Mouse (Mus musculus) CH12.LX (cell line): ENCODE measurements around the gene Cep112. TPM values are rescaled to one million over a fixed set of nuclear protein-coding genes. Genes with fewer than 3 reads are reported as not detected.

ENCODE experiments used
- DNase-seq: peaks from one replicate; pipeline ENCODE4 v3.0.0-alpha.2; 2013; ENCODE audit errors: extremely low read depth
- H3K27ac ChIP-seq: 2 replicates; pipeline ENCODE4 v1.5.1; 2012; ENCODE audit warnings: low read depth, mild to moderate bottlenecking, control low read depth, moderate library complexity; ENCODE audit not compliant: insufficient read depth
- H3K27me3 ChIP-seq: replicated peaks from 2 replicates; pipeline ENCODE3; 2012; ENCODE audit warnings: inconsistent platforms
- H3K36me3 ChIP-seq, 2 experiments: replicated peaks in 1 of 2; 2 replicates each; pipeline versions ENCODE3 to v1.6.1; 2012; ENCODE audit warnings: inconsistent platforms in 1 of 2, low read length in 1 of 2, mild to moderate bottlenecking in 1 of 2, mixed read lengths in 1 of 2, moderate library complexity in 1 of 2; ENCODE audit not compliant: control insufficient read depth in 1 of 2, insufficient read depth in 1 of 2
- H3K4me1 ChIP-seq, 2 experiments: 2 replicates each; pipeline ENCODE4 v1.6.1; 2012; ENCODE audit warnings: inconsistent platforms in 1 of 2, moderate library complexity in 1 of 2; ENCODE audit not compliant: insufficient read depth in 2 of 2, control insufficient read depth in 1 of 2
- H3K4me2 ChIP-seq: 2 replicates; pipeline ENCODE4 v1.6.1; 2012; ENCODE audit warnings: low read depth, mild to moderate bottlenecking, control low read depth; ENCODE audit not compliant: poor library complexity, insufficient read depth, severe bottlenecking
- H3K4me3 ChIP-seq, 3 experiments: fragments of 150-350 bp in 1 of 3; sonication (generic) in 1 of 3; replicated peaks in 1 of 3; 2 replicates each; pipeline versions ENCODE3 to v1.5.1; 2011 to 2012; ENCODE audit warnings: low read depth in 2 of 3, low read length in 2 of 3, mild to moderate bottlenecking in 2 of 3, moderate library complexity in 2 of 3, control low read depth in 1 of 3, improper control_type of control experiment in 1 of 3, inconsistent platforms in 1 of 3, mixed read lengths in 1 of 3; ENCODE audit not compliant: poor library complexity in 1 of 3
- H3K79me2 ChIP-seq: replicated peaks from 2 replicates; pipeline ENCODE4 v1.6.1; 2012; ENCODE audit warnings: mild to moderate bottlenecking, moderate library complexity; ENCODE audit not compliant: control insufficient read depth, poor library complexity, insufficient read depth, severe bottlenecking; ENCODE audit errors: extremely low read depth
- H3K9ac ChIP-seq: 2 replicates; pipeline ENCODE4 v1.6.1; 2012; ENCODE audit warnings: low read depth, mild to moderate bottlenecking, control low read depth, moderate library complexity; ENCODE audit not compliant: insufficient read depth
- H3K9me3 ChIP-seq: replicated peaks from 2 replicates; pipeline ENCODE3; 2012; ENCODE audit warnings: low read length, inconsistent platforms, mixed read lengths
- BHLHE40 ChIP-seq: IDR thresholded peaks from 2 replicates; pipeline ENCODE4 v1.6.1; 2011; ENCODE audit warnings: mild to moderate bottlenecking, low read depth, low read length, improper control_type of control experiment
- CHD2 ChIP-seq: IDR thresholded peaks from 2 replicates; pipeline ENCODE4 v1.6.1; 2011; ENCODE audit warnings: low read length, improper control_type of control experiment
- E2F4 ChIP-seq: IDR thresholded peaks from 2 replicates; pipeline ENCODE4 v1.6.1; 2011; ENCODE audit warnings: low read depth, low read length, improper control_type of control experiment; ENCODE audit not compliant: insufficient replicate concordance
- EP300 ChIP-seq: IDR thresholded peaks from 2 replicates; pipeline ENCODE4 v1.6.1; 2011; ENCODE audit warnings: low read length, improper control_type of control experiment
- ETS1 ChIP-seq: conservative IDR thresholded peaks from 2 replicates; pipeline ENCODE4 v1.6.1; 2012; ENCODE audit warnings: low read depth, mild to moderate bottlenecking, inconsistent platforms, low read length, improper control_type of control experiment, moderate library complexity
- GABPA ChIP-seq: IDR thresholded peaks from 2 replicates; pipeline ENCODE4 v1.6.1; 2012; ENCODE audit warnings: low read depth, low read length, improper control_type of control experiment, inconsistent platforms; ENCODE audit not compliant: insufficient replicate concordance
- IRF4 ChIP-seq: IDR thresholded peaks from 2 replicates; pipeline ENCODE4 v1.6.1; 2014; ENCODE audit warnings: low read depth, mild to moderate bottlenecking, inconsistent platforms, low read length, improper control_type of control experiment
- JUN ChIP-seq: IDR thresholded peaks from 2 replicates; pipeline ENCODE4 v1.6.1; 2011; ENCODE audit warnings: low read depth, mild to moderate bottlenecking, low read length, improper control_type of control experiment, moderate library complexity; ENCODE audit not compliant: insufficient read depth
- KAT2A ChIP-seq: IDR thresholded peaks from 2 replicates; pipeline ENCODE4 v1.6.1; 2012; ENCODE audit warnings: low read length, improper control_type of control experiment, inconsistent platforms; ENCODE audit not compliant: insufficient replicate concordance
- MAFK ChIP-seq: IDR thresholded peaks from 2 replicates; pipeline ENCODE4 v1.6.1; 2011; ENCODE audit warnings: low read length, improper control_type of control experiment; ENCODE audit not compliant: insufficient replicate concordance
- MAX ChIP-seq: IDR thresholded peaks from 2 replicates; pipeline ENCODE4 v1.6.1; 2011; ENCODE audit warnings: low read length, improper control_type of control experiment
- MAZ ChIP-seq: IDR thresholded peaks from 2 replicates; pipeline ENCODE4 v1.6.1; 2012; ENCODE audit warnings: low read depth, mild to moderate bottlenecking, inconsistent platforms, low read length, improper control_type of control experiment, moderate library complexity
- MEF2A ChIP-seq: IDR thresholded peaks from 2 replicates; pipeline ENCODE4 v1.6.1; 2014; ENCODE audit warnings: low read depth, mild to moderate bottlenecking, inconsistent platforms, low read length, improper control_type of control experiment, borderline replicate concordance
- MXI1 ChIP-seq: IDR thresholded peaks from 2 replicates; pipeline ENCODE4 v1.6.1; 2011; ENCODE audit warnings: mild to moderate bottlenecking, low read depth, low read length, improper control_type of control experiment
- NELFE ChIP-seq: IDR thresholded peaks from 2 replicates; pipeline ENCODE4 v1.6.1; 2011; ENCODE audit warnings: low read depth, low read length, improper control_type of control experiment
- NRF1 ChIP-seq: IDR thresholded peaks from 2 replicates; pipeline ENCODE4 v1.6.1; 2014; ENCODE audit warnings: low read depth, mild to moderate bottlenecking, inconsistent platforms, low read length, improper control_type of control experiment, moderate library complexity
- PAX5 ChIP-seq: IDR thresholded peaks from 2 replicates; pipeline ENCODE4 v1.6.1; 2012; ENCODE audit warnings: low read length, inconsistent platforms, mixed read lengths
- POLR2A ChIP-seq: IDR thresholded peaks from 2 replicates; pipeline ENCODE4 v1.6.1; 2011; ENCODE audit warnings: low read depth, mild to moderate bottlenecking, improper control_type of control experiment, low read length
- POLR2AphosphoS2 ChIP-seq: IDR thresholded peaks from 2 replicates; pipeline ENCODE4 v1.6.1; 2011; ENCODE audit warnings: low read depth, low read length, improper control_type of control experiment
- RAD21 ChIP-seq: IDR thresholded peaks from 2 replicates; pipeline ENCODE4 v1.6.1; 2011; ENCODE audit warnings: low read depth, mild to moderate bottlenecking, low read length, improper control_type of control experiment, moderate library complexity
- RCOR1 ChIP-seq: conservative IDR thresholded peaks from 2 replicates; pipeline ENCODE4 v1.6.1; 2012; ENCODE audit warnings: low read depth, mild to moderate bottlenecking, inconsistent platforms, low read length, improper control_type of control experiment
- SMC3 ChIP-seq: IDR thresholded peaks from 2 replicates; pipeline ENCODE4 v1.6.1; 2011; ENCODE audit warnings: low read depth, low read length, improper control_type of control experiment
- TCF12 ChIP-seq: IDR thresholded peaks from 2 replicates; pipeline ENCODE4 v1.6.1; 2014; ENCODE audit warnings: low read depth, mild to moderate bottlenecking, inconsistent platforms, low read length, improper control_type of control experiment
- UBTF ChIP-seq: IDR thresholded peaks from 2 replicates; pipeline ENCODE4 v1.6.1; 2012; ENCODE audit warnings: low read depth, mild to moderate bottlenecking, inconsistent platforms, low read length, improper control_type of control experiment, moderate library complexity
- USF1 ChIP-seq: IDR thresholded peaks from 2 replicates; pipeline ENCODE4 v1.6.1; 2014; ENCODE audit warnings: low read depth, mild to moderate bottlenecking, inconsistent platforms, low read length, improper control_type of control experiment
- ZC3H11A ChIP-seq: IDR thresholded peaks from 2 replicates; pipeline ENCODE4 v1.6.1; 2012; ENCODE audit warnings: low read depth, mild to moderate bottlenecking, inconsistent platforms, low read length, improper control_type of control experiment
- ZKSCAN1 ChIP-seq: IDR thresholded peaks from 2 replicates; pipeline ENCODE4 v1.6.1; 2012; ENCODE audit warnings: low read depth, inconsistent platforms, low read length, improper control_type of control experiment, borderline replicate concordance
- ZMIZ1 ChIP-seq: IDR thresholded peaks from 2 replicates; pipeline ENCODE4 v1.6.1; 2012; ENCODE audit warnings: low read depth, mild to moderate bottlenecking, inconsistent platforms, low read length, improper control_type of control experiment
- dilution Hi-C: fragments of 300-500 bp; cut with MboI; formaldehyde crosslinking; loops from 2 replicates; pipeline ENCODE4 v1.14.3; 2020; ENCODE audit warnings: low sequenced_read_pairs; ENCODE audit not compliant: extremely low pct_unique_long_range_greater_than_20kb, extremely low pct_ligation_motif_present
- in situ Hi-C: fragments of 300-500 bp; cut with MboI; formaldehyde crosslinking; loops from 3 replicates; pipeline ENCODE4 v1.14.3; 2019; ENCODE audit warnings: low sequenced_read_pairs, low pct_ligation_motif_present, low pct_unique_long_range_greater_than_20kb, mixed read lengths
- polyA plus RNA-seq: library from polyadenylated mRNA; unstranded; fragments of >175 nt; gene quantifications from 2 replicates; pipeline ENCODE4 v1.2.1, GENCODE M21; 2012; ENCODE audit warnings: low read depth; ENCODE audit not compliant: insufficient read length
- total RNA-seq, 2 experiments: library from RNA; depleted of rRNA; stranded (reverse); fragments of 300-350 nt in 1 of 2; fragments of >200 nt in 1 of 2; gene quantifications; 2 replicates each; pipeline ENCODE4 v1.2.3; 2012 to 2014

The Cep112 gene
- total and polyA plus RNA-seq, 3 experiments, result 0.93 to 1.4 (median 1.3) TPM

DNA sequence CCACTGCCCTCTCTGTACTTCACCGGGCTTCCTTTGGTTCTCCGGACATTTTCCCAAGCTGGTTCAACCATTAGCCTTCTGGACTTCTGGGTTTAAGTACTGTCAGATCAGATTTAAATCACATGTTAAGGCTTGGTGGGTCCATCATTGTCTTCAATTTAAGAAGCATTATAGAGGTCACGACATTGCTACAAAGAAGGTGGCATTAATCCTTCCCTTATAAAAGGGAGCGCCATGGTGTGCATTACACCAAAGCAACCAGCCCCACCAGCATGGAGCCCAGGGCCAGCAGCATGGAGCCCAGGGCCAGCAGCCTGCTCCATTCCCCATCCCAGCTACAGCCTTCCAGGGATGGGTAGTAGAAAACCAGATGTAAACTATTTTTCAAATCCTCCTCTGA, 411.7 kb downstream of the Cep112 start:
- Histone ChIP-seq H3K9ac (no peak overlapping the region), H3K79me2 (no peaks in the 10 kb centered on the region), H3K27me3 (no peaks in the 10 kb centered on the region), H3K4me2 (no peak overlapping the region), H3K4me3 (no peak overlapping the region), H3K36me3 (no peaks in the 10 kb centered on the region), H3K27ac (no peak overlapping the region), H3K9me3 (no peaks in the 10 kb centered on the region), H3K4me1 (peaks cover 8 to 45% of the 10 kb centered on the region in 2 experiments)
- no peak for DNase-seq
- no peak for TF ChIP-seq GABPA
- in situ Hi-C loops (no loop called here), dilution Hi-C loops (no loop called here)

DNA sequence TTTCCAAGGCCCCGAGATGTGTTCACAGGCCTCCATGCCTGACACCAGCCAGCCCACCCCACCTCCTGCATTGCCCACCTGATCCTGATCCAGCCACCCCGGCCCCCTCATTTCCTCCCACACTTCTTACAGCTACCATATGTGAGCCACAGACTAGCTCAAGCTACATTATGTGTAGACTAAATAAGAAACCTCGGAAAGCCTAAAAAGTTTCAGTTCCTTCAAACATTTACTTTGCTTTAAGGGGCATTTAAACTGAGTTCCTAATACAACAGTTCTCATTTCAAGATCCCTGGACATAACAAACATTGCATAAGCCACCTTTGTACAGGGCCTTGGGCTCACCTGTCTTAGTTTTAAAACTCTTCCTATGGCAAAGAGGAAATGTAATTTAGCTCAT, 415.2 kb downstream of the Cep112 start:
- H3K4me2 ChIP-seq, result no peak overlapping the region; the same call in 1 of the 2 replicates
- H3K9ac ChIP-seq, result no peak overlapping the region
- no peak overlapping the region for H3K27ac ChIP-seq
- TF ChIP-seq USF1, result no peak
- no peak for TF ChIP-seq MXI1
- no peak for TF ChIP-seq TCF12
- TF ChIP-seq RAD21, result no peak
- no peak for TF ChIP-seq JUN
- no peak for TF ChIP-seq KAT2A
- no peak for TF ChIP-seq BHLHE40
- TF ChIP-seq CHD2, result peak; percentile 5; the same call in 1 of the 2 replicates
- no peak for TF ChIP-seq ZC3H11A
- no peak for TF ChIP-seq SMC3
- TF ChIP-seq E2F4, result no peak
- TF ChIP-seq ZMIZ1, result no peak
- 0 out of 2 replicates have a peak, but pooled peaks have one; percentile 18 for TF ChIP-seq ETS1
- no peak for TF ChIP-seq ZKSCAN1
- TF ChIP-seq NELFE, result no peak
- peak; percentile 85 for TF ChIP-seq EP300
- TF ChIP-seq MAX, result no peak
- no peak for TF ChIP-seq UBTF
- TF ChIP-seq PAX5, result no peak
- peak; percentile 90 for TF ChIP-seq IRF4
- no peak for TF ChIP-seq MEF2A
- 0 out of 2 replicates have a peak, but pooled peaks have one; percentile 25 for TF ChIP-seq MAZ
- TF ChIP-seq MAFK, result no peak
- TF ChIP-seq RCOR1, result 0 out of 2 replicates have a peak, but pooled peaks have one; percentile 49
- no peak for TF ChIP-seq POLR2AphosphoS2
- TF ChIP-seq NRF1, result no peak
- no peak for TF ChIP-seq POLR2A
- DNase-seq, result no peak
- no peaks in the 10 kb centered on the region for H3K9me3 ChIP-seq
- dilution Hi-C loops, result no loop called here
- H3K4me1 ChIP-seq, result peaks cover 14 to 65% of the 10 kb centered on the region in 2 experiments
- H3K4me3 ChIP-seq, result no peak overlapping the region
- H3K36me3 ChIP-seq, result no peaks in the 10 kb centered on the region
- no peaks in the 10 kb centered on the region for H3K27me3 ChIP-seq
- in situ Hi-C loops, result no loop called here
- no peaks in the 10 kb centered on the region for H3K79me2 ChIP-seq
